Mouse (Mus musculus) small intestine, adult 2 months (tissue): ENCODE measurements around the gene Prdx2.

Experiments
- CTCF ChIP-seq: fragments of 200-500 bp; IDR thresholded peaks from 2 replicates; pipeline ENCODE4 v1.5.1; 2012; ENCODE audit warnings: low read depth, mild to moderate bottlenecking, control low read depth, inconsistent platforms, low read length, moderate library complexity, mixed read lengths; ENCODE audit not compliant: insufficient replicate concordance, insufficient read length; ENCODE audit errors: extremely low read depth
- POLR2A ChIP-seq: fragments of 200-500 bp; IDR thresholded peaks from 2 replicates; pipeline ENCODE4 v1.6.1; 2012; ENCODE audit warnings: low read depth, mild to moderate bottlenecking, control low read depth, inconsistent platforms, low read length, moderate library complexity

GRCm38 (mm10) chr8:85013230-85013840, 43.9 kb downstream of the Prdx2 start:
- TF ChIP-seq CTCF: peak; percentile 58; the same call in 1 of the 2 replicates
- no peak for TF ChIP-seq POLR2A
